Mouse (Mus musculus): ENCODE measurements at regions not wholly inside any gene's neighbourhood (a gene's known extent, or its start where the extent isn't known, plus 50 kb on each side); places are given as distances from the start of the nearest gene placed in this dataset.

- WGBS, result 85% methylated on average over 14 of the region's 14 CpGs
- Histone ChIP-seq H3K36me3 (ENCODE audit: control insufficient read depth, insufficient read depth, low read length) (no peaks in the 10 kb centered on the region), H3K27ac (ENCODE audit: low read depth, low read length) (no peak overlapping the region), H3K4me1 (ENCODE audit: control insufficient read depth, insufficient read depth, low read length) (no peaks in the 10 kb centered on the region), H3K4me3 (ENCODE audit: low read depth, low read length) (no peak overlapping the region), H3K27me3 (ENCODE audit: control insufficient read depth, insufficient read depth, low read length) (no peaks in the 10 kb centered on the region), H3K4me2 (ENCODE audit: low read depth) (no peak overlapping the region), H3K9me3 (ENCODE audit: control insufficient read depth, low read length) (no peaks in the 10 kb centered on the region), H3K9ac (ENCODE audit: low read length) (no peak overlapping the region)
- no peak for DNase-seq (ENCODE audit: low spot score)
- no peak for ATAC-seq (ENCODE audit: insufficient read depth, low FRiP score, low TSS enrichment)
Observed at GRCm38 (mm10) chr15:93751817-93752216, 156.1 kb upstream of the Prickle1 start.

GRCm38 (mm10) chr15:93750953-93751352, 155.3 kb upstream of the Prickle1 start:
- ATAC-seq (ENCODE audit: insufficient read depth, low FRiP score, low TSS enrichment) (no peak), DNase-seq (ENCODE audit: low spot score) (no peak)
- Histone ChIP-seq H3K4me1 (ENCODE audit: control insufficient read depth, insufficient read depth, low read length) (no peaks in the 10 kb centered on the region), H3K27me3 (ENCODE audit: control insufficient read depth, insufficient read depth, low read length) (no peaks in the 10 kb centered on the region), H3K36me3 (ENCODE audit: control insufficient read depth, insufficient read depth, low read length) (no peaks in the 10 kb centered on the region), H3K4me3 (ENCODE audit: low read depth, low read length) (no peak overlapping the region), H3K27ac (ENCODE audit: low read depth, low read length) (no peak overlapping the region), H3K4me2 (ENCODE audit: low read depth) (no peak overlapping the region), H3K9ac (ENCODE audit: low read length) (no peak overlapping the region), H3K9me3 (ENCODE audit: control insufficient read depth, low read length) (no peaks in the 10 kb centered on the region)
- 51% methylated on average over 8 of the region's 8 CpGs for whole genome bisulfite sequencing

GRCm38 (mm10) chr15:93744191-93744945, 148.7 kb upstream of the Prickle1 start:
- H3K4me2 ChIP-seq (ENCODE audit: low read depth), result no peak overlapping the region
- H3K36me3 ChIP-seq (ENCODE audit: control insufficient read depth, insufficient read depth, low read length), result no peaks in the 10 kb centered on the region
- H3K27ac ChIP-seq (ENCODE audit: low read depth, low read length), result no peak overlapping the region
- ATAC-seq (ENCODE audit: insufficient read depth, low FRiP score, low TSS enrichment) (no peak), DNase-seq (ENCODE audit: low spot score) (no peak)
- H3K9ac ChIP-seq (ENCODE audit: low read length), result no peak overlapping the region
- no peaks in the 10 kb centered on the region for H3K27me3 ChIP-seq (ENCODE audit: control insufficient read depth, insufficient read depth, low read length)
- WGBS, result 63% methylated on average over 12 of the region's 12 CpGs
- H3K9me3 ChIP-seq (ENCODE audit: control insufficient read depth, low read length), result no peaks in the 10 kb centered on the region
- no peak overlapping the region for H3K4me3 ChIP-seq (ENCODE audit: low read depth, low read length)
- H3K4me1 ChIP-seq (ENCODE audit: control insufficient read depth, insufficient read depth, low read length), result no peaks in the 10 kb centered on the region

- ATAC-seq (ENCODE audit: insufficient read depth, low FRiP score, low TSS enrichment), result no peak
- H3K4me1 ChIP-seq (ENCODE audit: control insufficient read depth, insufficient read depth, low read length), result no peaks in the 10 kb centered on the region
- H3K27ac ChIP-seq (ENCODE audit: low read depth, low read length), result no peak overlapping the region
- no peak overlapping the region for H3K4me2 ChIP-seq (ENCODE audit: low read depth)
- no peak overlapping the region for H3K9ac ChIP-seq (ENCODE audit: low read length)
- no peaks in the 10 kb centered on the region for H3K36me3 ChIP-seq (ENCODE audit: control insufficient read depth, insufficient read depth, low read length)
- WGBS, result 90% methylated on average over 18 of the region's 18 CpGs
- no peaks in the 10 kb centered on the region for H3K27me3 ChIP-seq (ENCODE audit: control insufficient read depth, insufficient read depth, low read length)
- no peak overlapping the region for H3K4me3 ChIP-seq (ENCODE audit: low read depth, low read length)
- DNase-seq (ENCODE audit: low spot score), result no peak
- no peaks in the 10 kb centered on the region for H3K9me3 ChIP-seq (ENCODE audit: control insufficient read depth, low read length)
Observed at GRCm38 (mm10) chr15:93733731-93734510, 138.2 kb upstream of the Prickle1 start.

DNA sequence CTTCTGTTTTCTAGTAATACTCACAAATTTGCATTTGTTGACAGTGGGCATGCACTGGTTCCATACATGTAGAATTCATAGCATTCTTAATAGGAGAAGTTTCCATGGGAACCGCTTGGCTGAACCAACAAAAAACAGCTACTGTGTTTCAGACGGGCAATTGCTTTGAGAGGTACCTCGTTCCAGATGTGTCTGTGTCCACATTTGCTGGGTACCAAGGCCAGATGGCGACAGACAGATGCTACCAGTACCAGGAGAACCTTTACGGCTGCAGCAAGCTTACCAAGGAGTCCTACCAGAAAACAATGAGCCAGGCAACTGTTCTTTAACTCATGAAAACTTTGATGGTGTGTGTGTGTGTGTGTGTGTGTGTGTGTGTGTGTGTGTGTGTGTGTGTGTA, 137.1 kb upstream of the Prickle1 start:
- no peaks in the 10 kb centered on the region for H3K27me3 ChIP-seq (ENCODE audit: control insufficient read depth, insufficient read depth, low read length)
- no peak overlapping the region for H3K4me2 ChIP-seq (ENCODE audit: low read depth)
- ATAC-seq (ENCODE audit: insufficient read depth, low FRiP score, low TSS enrichment) (no peak), DNase-seq (ENCODE audit: low spot score) (no peak)
- no peak overlapping the region for H3K4me3 ChIP-seq (ENCODE audit: low read depth, low read length)
- H3K9me3 ChIP-seq (ENCODE audit: control insufficient read depth, low read length), result no peaks in the 10 kb centered on the region
- WGBS, result 61% methylated on average over 5 of the region's 5 CpGs
- H3K27ac ChIP-seq (ENCODE audit: low read depth, low read length), result no peak overlapping the region
- H3K4me1 ChIP-seq (ENCODE audit: control insufficient read depth, insufficient read depth, low read length), result no peaks in the 10 kb centered on the region
- H3K9ac ChIP-seq (ENCODE audit: low read length), result no peak overlapping the region
- H3K36me3 ChIP-seq (ENCODE audit: control insufficient read depth, insufficient read depth, low read length), result no peaks in the 10 kb centered on the region

GRCm38 (mm10) chr15:93731161-93731560, 135.5 kb upstream of the Prickle1 start:
- 25% methylated on average over 6 of the region's 6 CpGs for WGBS
- no peak for ATAC-seq (ENCODE audit: insufficient read depth, low FRiP score, low TSS enrichment)

GRCm38 (mm10) chr15:93715443-93715842, 119.8 kb upstream of the Prickle1 start:
- no peak for DNase-seq (ENCODE audit: low spot score)
- H3K9me3 ChIP-seq (ENCODE audit: control insufficient read depth, low read length), result no peaks in the 10 kb centered on the region
- 52% methylated on average over 4 of the region's 4 CpGs for WGBS
- no peak overlapping the region for H3K9ac ChIP-seq (ENCODE audit: low read length)
- no peaks in the 10 kb centered on the region for H3K36me3 ChIP-seq (ENCODE audit: control insufficient read depth, insufficient read depth, low read length)
- H3K4me3 ChIP-seq (ENCODE audit: low read depth, low read length), result no peak overlapping the region
- ATAC-seq (ENCODE audit: insufficient read depth, low FRiP score, low TSS enrichment), result no peak
- H3K4me2 ChIP-seq (ENCODE audit: low read depth), result no peak overlapping the region
- 0 out of 2 replicates have a peak, but pooled peaks cover 4% of the 10 kb centered on the region for H3K4me1 ChIP-seq (ENCODE audit: control insufficient read depth, insufficient read depth, low read length)
- no peak overlapping the region for H3K27ac ChIP-seq (ENCODE audit: low read depth, low read length)
- H3K27me3 ChIP-seq (ENCODE audit: control insufficient read depth, insufficient read depth, low read length), result no peaks in the 10 kb centered on the region

More at GRCm38 (mm10) chr15:93731161-93731560, 135.5 kb upstream of the Prickle1 start:
- Histone ChIP-seq H3K27me3 (ENCODE audit: control insufficient read depth, insufficient read depth, low read length) (no peaks in the 10 kb centered on the region), H3K4me1 (ENCODE audit: control insufficient read depth, insufficient read depth, low read length) (no peaks in the 10 kb centered on the region), H3K9ac (ENCODE audit: low read length) (no peak overlapping the region), H3K27ac (ENCODE audit: low read depth, low read length) (no peak overlapping the region), H3K9me3 (ENCODE audit: control insufficient read depth, low read length) (no peaks in the 10 kb centered on the region), H3K4me3 (ENCODE audit: low read depth, low read length) (no peak overlapping the region), H3K36me3 (ENCODE audit: control insufficient read depth, insufficient read depth, low read length) (no peaks in the 10 kb centered on the region), H3K4me2 (ENCODE audit: low read depth) (no peak overlapping the region)
- DNase-seq (ENCODE audit: low spot score), result no peak

- ATAC-seq (ENCODE audit: insufficient read depth, low FRiP score, low TSS enrichment) (no peak), DNase-seq (ENCODE audit: low spot score) (no peak)
- Histone ChIP-seq H3K27ac (ENCODE audit: low read depth, low read length) (no peak overlapping the region), H3K4me1 (ENCODE audit: control insufficient read depth, insufficient read depth, low read length) (0 out of 2 replicates have a peak, but pooled peaks cover 4% of the 10 kb centered on the region), H3K27me3 (ENCODE audit: control insufficient read depth, insufficient read depth, low read length) (no peaks in the 10 kb centered on the region), H3K36me3 (ENCODE audit: control insufficient read depth, insufficient read depth, low read length) (no peaks in the 10 kb centered on the region), H3K4me3 (ENCODE audit: low read depth, low read length) (no peak overlapping the region), H3K9ac (ENCODE audit: low read length) (no peak overlapping the region), H3K9me3 (ENCODE audit: control insufficient read depth, low read length) (no peaks in the 10 kb centered on the region), H3K4me2 (ENCODE audit: low read depth) (no peak overlapping the region)
- WGBS, result 88% methylated on average over 7 of the region's 7 CpGs
Observed at GRCm38 (mm10) chr15:93713428-93713827, 117.7 kb upstream of the Prickle1 start.

GRCm38 (mm10) chr15:93712594-93712993, 116.9 kb upstream of the Prickle1 start:
- H3K27ac ChIP-seq (ENCODE audit: low read depth, low read length), result no peak overlapping the region
- no peak for DNase-seq (ENCODE audit: low spot score)
- no peaks in the 10 kb centered on the region for H3K36me3 ChIP-seq (ENCODE audit: control insufficient read depth, insufficient read depth, low read length)
- 0 out of 2 replicates have a peak, but pooled peaks cover 4% of the 10 kb centered on the region for H3K4me1 ChIP-seq (ENCODE audit: control insufficient read depth, insufficient read depth, low read length)
- ATAC-seq (ENCODE audit: insufficient read depth, low FRiP score, low TSS enrichment), result no peak
- H3K9ac ChIP-seq (ENCODE audit: low read length), result no peak overlapping the region
- 49% methylated on average over 10 of the region's 10 CpGs for WGBS
- H3K9me3 ChIP-seq (ENCODE audit: control insufficient read depth, low read length), result no peaks in the 10 kb centered on the region
- no peaks in the 10 kb centered on the region for H3K27me3 ChIP-seq (ENCODE audit: control insufficient read depth, insufficient read depth, low read length)
- H3K4me2 ChIP-seq (ENCODE audit: low read depth), result no peak overlapping the region
- H3K4me3 ChIP-seq (ENCODE audit: low read depth, low read length), result no peak overlapping the region
